Comparison of ENCODE assay signal across 14 mouse cellular contexts in genomic region chr1:23943146-23943940, GRCm38 (mm10).
"Had no signal": no experiment of that assay in that cellular context is flagged by ENCODE, and none has a peak within 500 bp of the region (broad histone marks: within the 10 kb centered on the region; RNA-seq: fewer than 3 reads in every experiment).

No protein-coding gene starts in this region.

- DNase-seq: left cerebral cortex, postnatal 4 days; lung, adult 18-20 months; retina, postnatal 1 day; right cerebral cortex, postnatal 4 days; spleen, adult 18-20 months; thymus, postnatal 4 days had no signal

- H3K4me3 ChIP-seq: limb, embryonic 13.5 days; midbrain, embryonic 12.5 days; neural tube, embryonic 13.5 days; stomach, embryonic 15.5 days had no signal

- H3K27ac ChIP-seq: limb, embryonic 13.5 days; liver, embryonic 14.5 days; midbrain, embryonic 12.5 days; neural tube, embryonic 13.5 days; stomach, embryonic 15.5 days had no signal

- H3K4me2 ChIP-seq: limb, embryonic 13.5 days; midbrain, embryonic 12.5 days; neural tube, embryonic 13.5 days; stomach, embryonic 15.5 days had no signal

- ATAC-seq: inflammation-experienced regulatory T-cells, adult 6 months; intestine, postnatal 0 days; midbrain, embryonic 16.5 days had no signal

- H3K9ac ChIP-seq: limb, embryonic 13.5 days; liver, embryonic 14.5 days; midbrain, embryonic 12.5 days; neural tube, embryonic 13.5 days; stomach, embryonic 15.5 days had no signal

- H3K4me1 ChIP-seq: stomach, embryonic 15.5 days had no signal

- H3K36me3 ChIP-seq: limb, embryonic 13.5 days; midbrain, embryonic 12.5 days; neural tube, embryonic 13.5 days; stomach, embryonic 15.5 days had no signal

- H3K27me3 ChIP-seq: limb, embryonic 13.5 days; midbrain, embryonic 12.5 days; neural tube, embryonic 13.5 days; stomach, embryonic 15.5 days had no signal

- H3K9me3 ChIP-seq: limb, embryonic 13.5 days; midbrain, embryonic 12.5 days; stomach, embryonic 15.5 days had no signal
